Mouse (Mus musculus) heart, postnatal 0 days (tissue): ENCODE measurements around the gene Samd14. TPM values are rescaled to one million over a fixed set of nuclear protein-coding genes. Genes with fewer than 3 reads are reported as not detected.

Experiments
- ATAC-seq: fragments of 200-750 bp; cut with Nextera tagmentation; 2 replicates; pipeline ENCODE4 v1.8.0; 2017; ENCODE audit warnings: low read depth, moderate number of reproducible peaks, moderate library complexity; ENCODE audit not compliant: insufficient read depth
- DNase-seq: peaks from one replicate; pipeline ENCODE4 v3.0.0-alpha.2; 2016; ENCODE audit warnings: low spot score
- H3K27ac ChIP-seq: fragments of 300-500 bp; sonication (generic); 2 replicates; pipeline ENCODE4 v1.5.1; 2014; ENCODE audit warnings: low read depth, mild to moderate bottlenecking
- H3K27me3 ChIP-seq: fragments of 300-500 bp; sonication (generic); 2 replicates; pipeline ENCODE4 v1.6.1; 2014; ENCODE audit warnings: low read length, mixed read lengths; ENCODE audit not compliant: control insufficient read depth, insufficient read depth
- H3K36me3 ChIP-seq: fragments of 300-500 bp; sonication (generic); replicated peaks from 2 replicates; pipeline ENCODE4 v1.6.1; 2014; ENCODE audit warnings: low read length, mixed read lengths; ENCODE audit not compliant: control insufficient read depth, insufficient read depth
- H3K4me1 ChIP-seq: fragments of 300-500 bp; sonication (generic); 2 replicates; pipeline ENCODE4 v1.6.1; 2014; ENCODE audit warnings: antibody characterized with exemption; ENCODE audit not compliant: control insufficient read depth, insufficient read depth
- H3K4me2 ChIP-seq: fragments of 300-500 bp; sonication (generic); 2 replicates; pipeline ENCODE4 v1.6.1; 2014; ENCODE audit warnings: low read depth, mild to moderate bottlenecking, low read length, moderate library complexity
- H3K4me3 ChIP-seq: fragments of 300-500 bp; sonication (generic); 2 replicates; pipeline ENCODE4 v1.5.1; 2014; ENCODE audit warnings: low read depth, low read length
- H3K9ac ChIP-seq: fragments of 300-500 bp; sonication (generic); replicated peaks from 2 replicates; pipeline ENCODE4 v1.6.1; 2014; ENCODE audit warnings: low read depth, low read length, mixed read lengths
- H3K9me3 ChIP-seq: fragments of 300-500 bp; sonication (generic); replicated peaks from 2 replicates; pipeline ENCODE4 v1.6.1; 2016; ENCODE audit warnings: low read length; ENCODE audit not compliant: control insufficient read depth
- CTCF ChIP-seq: IDR thresholded peaks from 2 replicates; pipeline ENCODE4 v1.5.1; 2016; ENCODE audit warnings: antibody characterized with exemption, control low read depth, low read depth
- EP300 ChIP-seq: IDR thresholded peaks from 2 replicates; pipeline ENCODE4 v1.6.1; 2016; ENCODE audit warnings: antibody characterized with exemption, low read depth
- WGBS: fragments of 180-500 bp; shearing (Covaris S2); extraction: QIAGEN DNeasy Blood & Tissue Kit; methylation state at CpG from one replicate; pipeline ENCODE4 v1.1.7; 2014; 5-methylcytosine and 5-hydroxymethylcytosine counted together
- polyA plus RNA-seq: library from polyadenylated mRNA; unstranded; fragments of >200 nt; fragmentation: Nextera tagmentation; extraction: Ambion mirVana; gene quantifications from 2 replicates; pipeline ENCODE4 v1.2.1, GENCODE M21; 2015
- total RNA-seq: library from RNA; depleted of rRNA; stranded (reverse); fragments of >200 nt; gene quantifications from 2 replicates; pipeline ENCODE4 v1.2.3, GENCODE M21; 2014; ENCODE audit warnings: low replicate concordance

Samd14 gene
- total and polyA plus RNA-seq, 2 experiments from 2014 or later = 4.8 to 6.2 TPM

DNA sequence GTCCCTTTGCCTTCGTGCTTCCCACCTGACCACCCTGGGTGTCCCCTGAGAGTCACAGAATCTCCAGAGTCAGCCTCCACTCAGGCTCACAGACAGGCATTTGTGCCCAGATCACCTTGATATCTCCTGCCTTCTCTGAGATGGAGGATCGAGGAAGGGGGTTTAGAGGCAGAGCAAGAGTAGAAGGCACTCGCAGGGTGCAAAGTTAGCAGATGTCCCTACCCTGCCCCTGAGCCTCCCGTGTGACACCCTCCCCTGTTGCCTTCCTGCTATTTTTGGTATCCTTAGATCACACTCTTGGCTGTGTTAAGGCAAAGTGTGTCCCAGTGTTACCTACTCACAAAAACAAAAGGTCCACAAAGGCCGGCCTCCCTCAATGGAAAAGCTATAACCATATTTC lies 33.5 kb upstream of the Samd14 start, which contains the start of gene Sgca:
Gene Sgca (minus strand): TSS at position 129 of the 400 bp plus-strand sequence.
- Histone ChIP-seq H3K36me3 (no peaks in the 10 kb centered on the region), H3K4me3 (no peak within 1 kb of the TSS), H3K9me3 (no peaks in the 10 kb centered on the region), H3K27me3 (no peaks in the 10 kb centered on the region), H3K9ac (0 out of 2 replicates have a peak within 1 kb of the TSS, but pooled peaks have one; percentile 13), H3K4me1 (peaks cover 25% of the 10 kb centered on the region; the same call in 1 of the 2 replicates), H3K27ac (peak within 1 kb of the TSS; percentile 83), H3K4me2 (peak within 1 kb of the TSS; percentile 7; the same call in 1 of the 2 replicates)
- TF ChIP-seq CTCF (no peak), EP300 (0 out of 2 replicates have a peak, but pooled peaks have one; percentile 37)
- ATAC-seq (no peak), DNase-seq (peak; percentile 62)
- WGBS = 28% methylated on average over 5 of the region's 5 CpGs

DNA sequence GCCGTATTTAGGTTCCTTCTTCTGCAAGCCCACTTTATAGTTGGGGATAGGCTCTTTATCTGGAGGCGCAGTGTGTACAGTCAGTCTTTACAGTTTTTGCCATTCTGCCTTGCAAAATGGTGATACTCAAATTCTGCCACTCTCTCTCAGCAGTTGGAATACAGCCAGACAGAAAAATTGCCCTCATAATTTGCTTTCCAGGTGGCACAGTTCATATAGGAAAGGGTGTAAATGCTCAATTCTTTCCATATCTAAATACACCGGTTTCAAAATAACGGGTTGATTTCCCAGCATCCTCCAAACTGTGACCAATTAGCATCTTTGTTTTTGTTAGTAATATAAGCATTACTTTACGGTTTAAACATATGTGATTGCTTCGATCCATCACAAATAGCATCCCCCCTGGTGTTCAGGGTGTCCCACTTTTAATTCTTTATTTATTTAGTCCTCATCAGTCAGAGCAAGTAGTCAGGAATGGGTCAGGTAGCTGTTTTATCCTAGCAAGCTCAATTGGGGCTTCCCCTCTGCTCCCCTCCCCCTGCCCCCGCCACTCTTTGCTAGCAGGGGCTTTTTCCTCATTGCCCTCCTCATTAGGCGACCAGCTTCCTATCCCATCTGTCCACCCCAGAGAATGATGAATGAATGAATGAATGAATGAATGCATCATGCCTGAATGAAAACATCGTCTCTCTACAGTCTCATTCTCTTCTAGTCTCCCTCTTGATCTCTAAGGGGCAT lies 31.3 kb upstream of the Samd14 start:
- no peak overlapping the region for H3K27ac ChIP-seq
- ATAC-seq (no peak), DNase-seq (no peak)
- H3K36me3 ChIP-seq = no peaks in the 10 kb centered on the region
- WGBS = 34% methylated on average over 9 of the region's 9 CpGs
- TF ChIP-seq EP300 = no peak
- no peak for TF ChIP-seq CTCF
- H3K4me2 ChIP-seq = peak overlapping the region; percentile 53; the same call in 1 of the 2 replicates
- H3K4me1 ChIP-seq = peaks cover 25% of the 10 kb centered on the region; the same call in 1 of the 2 replicates
- H3K27me3 ChIP-seq = no peaks in the 10 kb centered on the region
- no peak overlapping the region for H3K4me3 ChIP-seq
- H3K9me3 ChIP-seq = no peaks in the 10 kb centered on the region
- no peak overlapping the region for H3K9ac ChIP-seq

DNA sequence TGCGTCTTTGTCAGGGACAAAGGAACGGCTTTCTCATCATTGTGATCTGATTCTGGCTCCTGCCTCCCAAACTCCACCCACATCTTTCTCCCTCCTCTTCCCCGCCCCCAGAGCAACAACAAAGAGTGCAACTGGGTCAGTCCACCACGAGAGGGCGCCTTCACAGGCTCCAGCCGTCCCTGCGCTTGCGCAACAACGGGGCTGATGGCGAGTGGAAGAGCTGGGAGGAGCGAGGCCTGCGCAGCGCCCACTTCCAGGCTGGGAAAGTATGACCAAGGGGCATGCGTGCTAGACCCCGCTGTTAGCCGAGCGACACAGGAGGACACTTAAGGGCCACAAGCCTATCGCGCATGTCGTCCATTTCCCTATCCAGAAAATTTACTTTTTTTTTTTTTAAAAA lies 30.7 kb upstream of the Samd14 start:
- Histone ChIP-seq H3K9me3 (no peaks in the 10 kb centered on the region), H3K9ac (no peak overlapping the region), H3K4me2 (peak overlapping the region; percentile 53), H3K27ac (peak overlapping the region; percentile 28; the same call in 1 of the 2 replicates), H3K4me3 (peak overlapping the region; percentile 25; the same call in 1 of the 2 replicates), H3K27me3 (no peaks in the 10 kb centered on the region), H3K4me1 (peaks cover 21% of the 10 kb centered on the region; the same call in 1 of the 2 replicates), H3K36me3 (no peaks in the 10 kb centered on the region)
- ATAC-seq = peak; percentile 88
- peak; percentile 94 for DNase-seq
- TF ChIP-seq EP300 (no peak), CTCF (peak; percentile 100)
- under 1% methylated on average over 20 of the region's 20 CpGs for WGBS

DNA sequence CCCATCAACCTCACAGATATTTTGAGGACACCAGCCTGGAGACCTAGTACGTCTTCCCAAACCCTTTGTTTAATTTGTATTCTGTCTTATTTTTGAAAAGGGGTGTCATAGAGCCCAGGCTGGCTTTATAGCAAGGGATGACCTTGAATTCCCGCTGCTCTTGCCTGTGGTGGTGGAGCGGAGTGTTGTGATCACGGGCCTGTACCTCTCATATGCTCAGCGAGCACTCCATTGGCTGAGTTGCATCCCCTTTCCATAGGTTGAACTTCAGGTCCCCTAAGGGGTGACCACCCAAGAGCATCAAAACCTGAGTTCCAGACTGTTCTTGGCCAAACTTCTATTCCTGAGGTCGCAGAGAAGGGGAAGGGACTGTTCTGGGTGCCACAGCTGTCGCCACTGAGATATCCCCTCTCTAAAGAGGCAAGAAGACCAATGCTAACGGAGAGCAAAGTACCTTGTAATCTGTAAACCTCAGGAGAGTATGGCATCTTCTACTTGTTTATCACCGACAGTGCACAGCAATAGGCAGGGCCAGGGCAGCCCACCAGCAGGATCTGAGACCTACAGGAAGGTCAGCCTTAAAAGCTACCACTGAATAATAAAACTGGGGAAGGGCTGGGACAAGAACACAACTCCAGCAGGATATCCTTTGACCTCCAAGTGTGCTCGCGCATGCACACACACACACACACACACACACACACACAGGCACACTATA lies 30.1 kb upstream of the Samd14 start:
- WGBS = 69% methylated on average over 11 of the region's 11 CpGs
- H3K27me3 ChIP-seq = no peaks in the 10 kb centered on the region
- H3K9me3 ChIP-seq = no peaks in the 10 kb centered on the region
- no peaks in the 10 kb centered on the region for H3K36me3 ChIP-seq
- TF ChIP-seq CTCF (no peak), EP300 (no peak)
- H3K4me2 ChIP-seq = peak overlapping the region; percentile 53
- H3K9ac ChIP-seq = no peak overlapping the region
- ATAC-seq (no peak), DNase-seq (no peak)
- H3K4me3 ChIP-seq = peak overlapping the region; percentile 25; the same call in 1 of the 2 replicates
- H3K4me1 ChIP-seq = peaks cover 19% of the 10 kb centered on the region; the same call in 1 of the 2 replicates
- peak overlapping the region; percentile 28; the same call in 1 of the 2 replicates for H3K27ac ChIP-seq

DNA sequence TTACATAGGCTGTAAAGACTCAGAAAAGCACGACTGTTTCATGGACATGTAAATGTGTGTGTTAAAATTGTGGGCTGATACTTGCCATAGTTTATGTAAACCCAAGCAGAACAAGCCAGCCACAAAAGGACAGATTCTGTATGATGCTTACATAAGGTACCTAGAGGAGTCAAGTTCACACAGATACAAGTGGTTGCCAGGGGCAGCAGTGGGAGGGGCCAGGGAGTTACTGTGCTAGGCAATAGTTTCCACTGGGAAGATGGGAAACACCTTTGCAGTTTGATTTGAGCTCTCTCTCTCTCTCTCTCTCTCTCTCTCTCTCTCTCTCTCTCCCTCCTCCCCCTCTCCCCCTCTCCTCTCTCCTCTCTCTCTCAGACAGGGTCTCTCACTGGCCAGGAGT lies 24.5 kb upstream of the Samd14 start:
- DNase-seq (no peak), ATAC-seq (no peak)
- Histone ChIP-seq H3K36me3 (no peaks in the 10 kb centered on the region), H3K9ac (no peak overlapping the region), H3K4me1 (peaks cover 19% of the 10 kb centered on the region), H3K9me3 (no peaks in the 10 kb centered on the region), H3K4me2 (no peak overlapping the region), H3K4me3 (no peak overlapping the region), H3K27me3 (no peaks in the 10 kb centered on the region), H3K27ac (no peak overlapping the region)
- WGBS = 49% methylated on average over 1 of the region's 1 CpGs
- TF ChIP-seq EP300 (no peak), CTCF (no peak)
